Mouse (Mus musculus): ENCODE measurements around the gene Atp6v1e1.
"Not testable (repeated sequence)": the region's sequence is repeated elsewhere in the genome, so short reads cannot be mapped to it uniquely, and the experiment has no call there.

Gene Atp6v1e1

DNA sequence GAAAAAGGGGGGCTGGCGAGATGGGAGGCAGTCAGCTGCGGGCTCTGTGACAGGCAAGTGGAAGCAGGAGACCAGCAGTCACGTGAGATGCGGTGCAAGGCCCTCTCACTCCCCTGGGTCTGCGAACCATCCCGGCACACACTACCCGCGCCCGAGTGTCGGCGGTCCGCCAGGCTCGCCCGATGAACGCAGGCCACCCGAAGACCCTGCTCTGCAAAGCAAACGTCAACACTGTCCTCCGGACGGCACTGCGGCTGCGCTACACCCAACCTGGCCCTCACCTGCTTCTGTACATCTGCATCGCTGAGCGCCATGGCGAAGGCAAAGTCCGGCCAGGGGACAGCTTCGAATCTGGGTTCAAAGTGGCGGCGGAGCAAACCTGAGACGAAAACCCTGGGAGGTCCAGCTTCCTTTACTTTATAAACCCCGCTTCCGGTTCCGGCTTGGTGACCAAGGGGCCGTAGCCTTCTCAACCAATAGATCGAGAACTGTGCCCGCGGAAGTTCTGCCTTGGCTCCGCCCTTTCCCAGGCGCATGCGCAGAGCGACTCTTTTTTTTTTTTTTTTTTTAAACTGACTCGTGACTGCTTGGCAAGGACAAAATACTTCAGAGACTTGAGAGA is at the start of gene Atp6v1e1:
TSS of gene Atp6v1e1 (minus strand) at position 487 of the 622 bp plus-strand sequence.
- DNase-seq (ENCODE audit: low spot score in 2 of 2), result peak; percentile 76 to 86

DNA sequence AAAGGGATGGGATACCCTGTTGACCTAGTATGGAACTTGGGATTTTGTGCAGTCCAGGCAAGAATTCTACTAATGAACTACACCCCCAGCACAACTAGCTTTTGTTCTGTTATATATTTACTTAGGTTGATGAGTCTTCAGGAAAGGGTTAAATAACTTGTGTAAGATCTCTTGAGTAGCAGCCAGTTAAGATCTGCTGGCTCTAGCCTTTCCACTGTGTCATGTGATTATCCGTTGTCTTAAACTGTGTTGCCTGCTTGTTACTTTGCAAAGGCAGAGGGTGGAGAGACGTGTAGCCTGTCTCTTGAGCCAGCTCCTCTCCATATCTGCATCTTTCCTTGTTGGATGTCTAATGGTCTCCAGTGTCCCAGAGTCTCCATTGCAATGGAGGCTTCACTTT is 48.7 kb upstream of the Atp6v1e1 start:
- no peak for DNase-seq (ENCODE audit: low spot score in 2 of 2)

DNA sequence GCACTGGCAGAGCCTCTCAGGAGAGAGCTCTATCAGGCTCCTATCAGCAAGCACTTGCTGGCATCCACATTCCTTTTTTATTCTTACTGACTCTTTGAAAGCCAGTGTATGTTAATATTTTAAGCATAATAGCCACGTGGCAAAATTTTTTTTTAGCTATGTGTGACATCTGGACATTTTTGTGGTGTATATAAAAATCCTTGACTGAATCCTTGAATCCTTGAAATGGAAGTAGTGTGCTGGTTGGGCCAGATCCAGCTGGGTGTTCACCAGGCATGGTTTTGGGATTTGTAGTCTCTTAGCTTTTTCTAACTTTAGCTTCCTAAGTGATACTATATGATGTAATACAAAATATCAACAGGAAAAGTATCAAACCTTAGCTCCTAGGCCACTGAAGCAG is 46.2 kb upstream of the Atp6v1e1 start:
- no peak for DNase-seq (ENCODE audit: low spot score in 2 of 2)

DNA sequence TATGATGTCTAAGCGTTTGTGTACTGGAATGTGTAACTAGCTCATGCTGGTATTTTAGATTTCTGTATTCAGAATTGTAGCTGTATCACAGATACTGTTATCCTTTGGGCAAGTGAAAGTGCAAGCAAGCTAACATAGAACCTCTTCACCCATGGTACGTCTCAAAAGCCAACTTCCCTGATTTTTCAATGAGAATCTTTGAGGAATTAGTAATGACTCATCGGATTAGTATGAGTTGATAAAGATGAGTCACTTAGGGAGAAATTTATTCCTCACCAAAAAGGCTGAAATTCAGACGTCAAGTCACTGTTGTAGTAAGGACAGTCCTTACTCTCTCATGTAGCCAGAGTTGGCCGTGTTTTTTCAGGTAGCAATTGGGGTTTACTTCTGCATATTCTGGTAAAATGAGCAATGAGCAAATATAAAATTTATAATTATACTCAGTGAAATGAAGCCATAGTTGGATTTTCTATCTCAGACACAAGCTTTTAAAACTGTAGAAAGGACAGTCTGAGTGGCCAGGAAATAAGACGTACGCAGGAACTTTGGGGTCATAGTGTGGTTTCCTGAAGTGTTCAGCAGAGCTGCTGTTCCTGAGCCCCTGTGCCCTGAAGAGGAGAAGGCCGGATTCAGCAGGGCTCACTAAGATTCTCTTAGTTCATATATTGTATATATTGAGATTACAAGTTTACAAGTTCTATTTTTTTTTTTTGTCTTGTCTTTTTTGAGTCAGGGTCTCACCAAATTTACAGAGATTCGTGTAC is 43.6 kb upstream of the Atp6v1e1 start:
- no peak for DNase-seq (ENCODE audit: low spot score in 2 of 2)

- DNase-seq (ENCODE audit: low spot score in 2 of 2), result no peak
Observed at GRCm38 (mm10) chr6:120860079-120860478, 37.5 kb upstream of the Atp6v1e1 start.

DNA sequence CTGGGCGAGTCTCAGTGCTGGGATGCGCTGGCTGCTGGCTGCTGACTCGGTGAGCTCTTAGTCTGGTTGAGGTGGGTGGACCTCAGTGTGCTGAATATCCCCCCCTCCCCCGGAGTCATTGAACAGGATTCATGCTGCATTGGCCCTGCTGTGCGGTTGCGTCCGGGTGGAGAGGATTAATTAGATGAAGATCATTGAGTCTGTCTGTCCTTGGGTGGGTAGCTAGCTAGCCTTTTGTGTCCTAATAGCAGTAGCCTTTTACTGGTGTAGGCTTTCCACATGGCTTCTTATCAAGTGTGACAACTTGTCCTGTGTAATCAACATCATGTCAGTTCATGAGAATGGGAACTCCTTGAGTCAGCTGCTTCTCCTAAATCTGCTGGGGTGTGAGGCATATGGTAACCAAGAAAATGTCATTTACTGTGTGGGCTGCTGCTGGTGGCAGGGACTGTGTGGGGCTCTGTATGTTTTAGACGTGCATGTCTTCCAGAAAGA is 35.7 kb upstream of the Atp6v1e1 start:
- DNase-seq (ENCODE audit: low spot score in 2 of 2), result no peak

GRCm38 (mm10) chr6:120854413-120854812 is 31.8 kb upstream of the Atp6v1e1 start:
- no peak for DNase-seq (ENCODE audit: low spot score in 2 of 2)

GRCm38 (mm10) chr6:120850720-120851119 is 28.1 kb upstream of the Atp6v1e1 start:
- DNase-seq (ENCODE audit: low spot score in 2 of 2), result not testable (repeated sequence)

- DNase-seq (ENCODE audit: low spot score in 2 of 2), result no peak
Observed at GRCm38 (mm10) chr6:120841754-120842153, 19.2 kb upstream of the Atp6v1e1 start.

DNA sequence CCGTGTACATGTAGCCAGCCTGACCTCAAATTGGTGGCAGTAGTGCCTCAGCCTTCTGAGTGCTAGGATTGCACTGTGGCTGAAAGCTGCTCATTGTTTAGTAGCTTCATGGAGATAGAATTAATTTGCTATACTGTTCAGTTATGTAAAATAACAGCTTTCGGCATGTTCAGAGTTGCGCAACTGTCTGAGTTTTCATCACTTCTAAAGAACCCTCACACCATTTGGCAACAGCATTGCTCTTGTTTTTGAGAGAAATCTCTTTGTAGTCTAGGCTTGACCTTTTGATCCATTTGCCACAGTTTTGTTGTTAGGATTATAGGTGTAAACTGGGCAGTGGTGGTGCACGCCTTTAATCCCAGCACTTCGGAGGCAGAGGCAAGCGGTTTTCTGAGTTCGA is 17.7 kb upstream of the Atp6v1e1 start:
- DNase-seq (ENCODE audit: low spot score in 2 of 2), result no peak

DNA sequence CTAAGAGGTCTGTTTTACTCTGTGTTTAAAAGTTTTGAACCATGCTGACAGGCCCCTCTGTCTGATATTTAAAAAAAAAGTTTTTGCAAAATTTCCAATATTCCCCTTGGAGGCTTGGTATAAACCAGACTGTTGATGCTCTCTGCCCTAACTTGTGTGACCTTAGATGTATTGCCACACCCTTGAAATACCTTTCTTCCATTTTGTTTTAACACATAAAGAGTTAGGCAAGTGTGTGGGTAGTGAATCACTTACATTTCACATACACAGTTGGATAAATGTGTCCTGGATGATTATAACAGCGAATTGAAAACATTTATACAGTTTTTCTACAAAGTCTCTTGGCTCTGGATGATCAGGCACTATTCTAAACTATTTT is 14.5 kb upstream of the Atp6v1e1 start:
- DNase-seq (ENCODE audit: low spot score in 2 of 2), result no peak

DNA sequence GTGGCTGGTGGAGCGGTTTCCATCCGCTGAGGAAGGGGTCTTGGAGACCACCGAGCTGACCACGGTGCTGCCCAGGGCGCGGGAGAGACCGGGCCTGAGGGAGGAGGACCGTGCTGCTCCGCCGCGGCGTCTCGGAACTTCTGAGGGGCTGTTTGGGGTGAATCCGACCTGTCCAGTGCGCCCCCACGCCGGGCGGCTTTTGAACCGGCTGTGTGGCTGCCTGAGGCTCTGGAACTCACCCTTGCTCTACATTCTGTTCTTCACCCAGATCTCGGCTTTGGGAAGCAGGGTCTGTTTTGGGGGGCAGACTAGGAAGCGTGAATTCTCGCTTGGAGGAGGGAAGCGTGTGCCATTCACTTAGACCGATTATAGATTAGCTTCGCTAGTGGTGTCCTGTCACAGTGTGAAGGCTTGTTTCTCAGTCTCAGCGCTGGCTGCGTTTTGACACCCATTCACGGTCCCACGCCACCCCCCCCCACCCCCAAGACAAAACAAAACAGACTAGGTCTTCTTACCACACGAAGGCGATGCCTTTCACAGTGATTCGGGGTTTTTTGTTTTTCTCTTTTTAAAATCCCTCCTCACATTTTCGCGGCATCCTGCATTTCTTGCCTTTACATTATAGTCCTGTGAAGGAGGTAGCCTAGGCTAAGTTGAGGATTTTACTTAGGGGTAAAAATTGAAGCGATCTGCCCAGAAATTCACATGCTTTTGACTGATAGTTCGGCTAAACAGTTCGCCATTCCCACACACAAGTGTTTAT is 14.0 kb upstream of the Atp6v1e1 start:
- DNase-seq (ENCODE audit: low spot score in 2 of 2), result peak in 1 of 2 experiments; percentile 33

DNA sequence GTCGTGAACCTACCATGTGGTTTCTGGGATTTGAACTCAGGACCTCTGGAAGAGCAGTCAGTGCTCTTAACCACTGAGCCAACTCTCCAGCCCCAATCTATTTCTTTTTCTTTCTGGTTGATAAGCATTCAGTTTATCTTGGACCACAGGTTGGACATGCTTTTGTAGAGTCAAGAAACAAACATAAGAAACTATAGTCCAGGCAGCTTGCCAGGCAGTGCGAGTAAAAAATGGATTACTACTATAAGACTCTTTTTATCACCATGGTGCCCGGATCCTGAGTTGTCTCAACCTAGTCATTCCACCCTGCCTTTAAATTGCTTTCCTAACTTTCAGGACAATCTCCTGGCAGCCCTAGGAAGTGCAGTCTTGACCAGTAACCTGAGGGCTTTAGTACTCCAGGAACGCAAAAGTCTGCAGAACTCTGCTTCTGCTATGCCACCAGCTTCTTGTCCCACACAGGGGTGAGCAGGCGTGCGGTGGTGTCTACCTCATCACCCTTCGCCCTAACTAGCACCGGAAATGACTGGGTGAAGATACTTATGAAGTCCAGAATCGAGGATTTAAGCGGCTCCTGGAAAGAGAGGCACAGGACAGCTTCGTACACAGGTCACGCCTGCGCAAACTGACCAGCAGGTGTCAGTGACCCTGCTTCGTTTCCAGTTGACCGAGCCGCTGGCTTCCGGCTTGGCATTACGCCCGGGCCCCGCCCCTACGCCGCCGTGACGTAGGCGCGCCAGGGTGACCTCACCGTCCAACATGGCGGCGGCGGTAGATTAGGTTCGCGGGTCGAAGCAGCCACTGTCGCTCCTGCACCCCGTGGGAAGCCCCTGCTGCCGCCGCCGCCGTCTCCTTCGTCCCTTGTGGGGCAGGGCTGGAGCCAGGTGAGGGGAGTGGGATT is 13.1 kb upstream of the Atp6v1e1 start, which contains the start of gene Bcl2l13:
TSS of gene Bcl2l13 (plus strand) at position 739 of the 901 bp plus-strand sequence.
- peak; percentile 97 to 99 for DNase-seq (ENCODE audit: low spot score in 2 of 2)

DNA sequence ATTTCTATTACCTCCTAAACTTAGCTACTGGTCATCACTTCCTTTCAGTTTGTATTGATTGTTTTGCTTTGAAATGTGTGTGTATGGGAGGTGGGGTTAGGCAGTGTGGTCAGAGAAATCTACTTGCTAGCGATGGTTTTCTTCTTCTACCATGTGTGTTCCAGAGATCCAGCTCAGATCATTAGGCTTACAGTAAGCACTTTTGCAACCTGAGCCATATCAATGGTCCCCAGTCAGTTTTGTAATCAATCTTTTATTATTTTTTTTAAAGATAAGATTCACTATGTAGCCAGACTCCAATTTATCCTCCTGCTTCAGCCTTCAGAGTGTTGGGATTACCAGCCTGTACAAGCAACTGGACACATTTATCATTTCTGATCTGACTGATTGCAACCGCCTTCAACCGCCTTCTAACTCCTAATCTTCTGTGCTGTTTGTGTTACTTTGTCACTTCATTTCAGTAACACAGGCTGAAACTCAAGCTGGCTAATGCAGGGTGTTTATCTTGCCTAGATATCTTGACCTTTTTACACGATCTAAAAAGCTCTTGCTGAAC is 12.3 kb upstream of the Atp6v1e1 start:
- no peak for DNase-seq (ENCODE audit: low spot score in 2 of 2)

GRCm38 (mm10) chr6:120832097-120832496 is 9.5 kb upstream of the Atp6v1e1 start:
- no peak for DNase-seq (ENCODE audit: low spot score in 2 of 2)

- DNase-seq (ENCODE audit: low spot score in 2 of 2), result no peak
Observed at GRCm38 (mm10) chr6:120830866-120831608, 8.4 kb upstream of the Atp6v1e1 start.

DNA sequence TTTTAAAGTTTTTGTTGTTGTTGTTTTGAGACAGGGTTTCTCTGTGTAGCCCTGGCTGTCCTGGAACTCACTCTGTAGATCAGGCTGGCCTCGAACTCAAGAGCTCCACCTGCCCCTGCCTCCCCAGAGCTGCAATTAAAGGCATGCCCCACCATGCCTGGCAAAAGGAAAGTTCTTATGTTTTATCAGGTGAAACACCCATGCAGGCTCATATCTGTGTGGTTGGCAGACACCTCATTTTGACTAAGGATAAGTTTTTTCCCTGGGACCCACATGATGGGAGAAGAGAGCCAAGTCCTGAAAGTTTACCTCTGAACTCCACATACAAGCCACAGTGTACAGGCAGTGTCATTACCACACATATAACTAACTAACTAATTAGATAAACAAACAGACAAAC is 7.5 kb upstream of the Atp6v1e1 start:
- DNase-seq (ENCODE audit: low spot score in 2 of 2), result peak; percentile 23 to 29

DNA sequence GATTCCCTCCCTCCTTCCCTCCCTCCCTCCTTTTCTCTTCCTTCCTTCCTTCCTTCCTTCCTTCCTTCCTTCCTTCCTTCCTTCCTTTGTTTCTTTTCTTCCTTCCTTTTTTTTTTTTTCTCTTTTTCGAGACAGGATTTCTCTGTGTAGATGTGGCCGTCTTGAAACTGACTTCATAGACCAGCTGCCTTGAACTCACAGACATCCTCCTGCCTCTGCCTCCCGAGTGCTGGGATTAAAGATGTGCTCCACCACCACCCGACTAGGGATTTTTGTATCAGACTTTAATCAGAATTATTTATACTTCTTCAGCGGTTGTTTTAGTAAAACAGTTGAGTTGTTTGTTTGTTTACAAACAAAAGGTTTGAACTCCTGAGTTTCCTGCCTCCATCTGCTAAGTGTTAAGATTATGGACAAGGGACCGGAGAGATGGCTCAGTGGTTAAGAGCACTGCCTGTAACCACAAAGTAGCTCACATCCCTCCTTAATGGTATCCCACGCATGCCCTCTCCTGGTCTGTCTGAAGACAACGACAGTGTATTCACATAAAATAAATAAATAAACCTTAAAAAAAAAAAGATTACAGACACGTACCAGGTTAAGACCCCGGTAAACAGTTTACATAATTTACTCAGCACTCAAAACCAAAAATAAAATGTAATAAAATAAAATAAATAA is 483 bp upstream of the Atp6v1e1 start:
- no peak for DNase-seq (ENCODE audit: low spot score in 2 of 2)

GRCm38 (mm10) chr6:120821715-120822114 is 878 bp downstream of the Atp6v1e1 start:
- no peak for DNase-seq (ENCODE audit: low spot score in 2 of 2)

DNA sequence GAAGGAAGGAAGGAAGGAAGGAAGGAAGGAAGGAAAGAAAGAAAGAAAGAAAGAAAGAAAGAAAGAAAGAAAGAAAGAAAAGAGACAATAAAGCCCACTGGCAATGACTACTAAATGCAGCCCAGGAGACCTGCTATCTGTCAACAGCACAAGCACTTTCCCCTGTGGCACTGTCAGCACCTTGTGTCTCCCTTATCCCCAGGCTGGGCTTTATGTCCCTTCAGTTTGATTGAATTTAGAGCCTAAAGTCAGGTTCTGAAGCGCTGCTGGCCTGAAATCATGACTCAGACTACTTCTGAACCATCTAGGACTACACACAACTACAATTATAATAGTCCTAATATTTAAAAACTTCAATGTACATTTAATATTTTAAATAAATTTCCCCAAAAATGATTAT is 1.7 kb downstream of the Atp6v1e1 start:
- no peak for DNase-seq (ENCODE audit: low spot score in 2 of 2)
